Mouse (Mus musculus) MEL (cell line): ENCODE results near the gene Elmsan1.
A peak's percentile ranks its signal among the peaks of the same experiment; 100 is the strongest.

Experiments used
- CTCF ChIP-seq, 3 experiments: IDR thresholded peaks in 2 of 3; conservative IDR thresholded peaks in 1 of 3; 2 replicates each; pipeline ENCODE4 v1.5.1; 2011 to 2012; ENCODE audit warnings: low read length in 3 of 3, low read depth in 2 of 3, mild to moderate bottlenecking in 2 of 3, improper control_type of control experiment in 1 of 3, inconsistent platforms in 1 of 3, mixed read lengths in 1 of 3, moderate library complexity in 1 of 3; ENCODE audit not compliant: control insufficient read depth in 1 of 3, insufficient read depth in 1 of 3, poor library complexity in 1 of 3, severe bottlenecking in 1 of 3
- EP300 ChIP-seq, 2 experiments: IDR thresholded peaks; 2 replicates each; pipeline ENCODE4 v1.6.1; 2011; ENCODE audit warnings: improper control_type of control experiment in 2 of 2, low read length in 2 of 2, low read depth in 1 of 2, mild to moderate bottlenecking in 1 of 2
- GATA1 ChIP-seq: IDR thresholded peaks from 2 replicates; pipeline ENCODE4 v1.6.1; 2011; ENCODE audit warnings: low read depth, low read length, improper control_type of control experiment
- KAT2A ChIP-seq: conservative IDR thresholded peaks from 2 replicates; pipeline ENCODE4 v1.6.1; 2012; ENCODE audit warnings: low read depth, low read length, improper control_type of control experiment, inconsistent platforms
- MAX ChIP-seq: IDR thresholded peaks from 2 replicates; pipeline ENCODE4 v1.6.1; 2011; ENCODE audit warnings: low read length, improper control_type of control experiment
- MAZ ChIP-seq: IDR thresholded peaks from 2 replicates; pipeline ENCODE4 v1.6.1; 2012; ENCODE audit warnings: low read depth, mild to moderate bottlenecking, inconsistent platforms, low read length, improper control_type of control experiment
- MXI1 ChIP-seq: IDR thresholded peaks from 2 replicates; pipeline ENCODE4 v1.6.1; 2011; ENCODE audit warnings: mild to moderate bottlenecking, low read depth, low read length, improper control_type of control experiment
- POLR2A ChIP-seq, 2 experiments: IDR thresholded peaks; 2 replicates each; pipeline ENCODE4 v1.6.1; 2011 to 2012; ENCODE audit warnings: low read length in 2 of 2, mild to moderate bottlenecking in 2 of 2, control low read depth in 1 of 2, improper control_type of control experiment in 1 of 2, low read depth in 1 of 2, moderate library complexity in 1 of 2; ENCODE audit not compliant: control insufficient read depth in 1 of 2, insufficient read depth in 1 of 2, poor library complexity in 1 of 2
- SMC3 ChIP-seq: IDR thresholded peaks from 2 replicates; pipeline ENCODE4 v1.6.1; 2011; ENCODE audit warnings: low read depth, low read length, improper control_type of control experiment
- USF1 ChIP-seq: IDR thresholded peaks from 2 replicates; pipeline ENCODE4 v1.6.1; 2014; ENCODE audit warnings: low read depth, mild to moderate bottlenecking, inconsistent platforms, low read length, improper control_type of control experiment, moderate library complexity
- ZC3H11A ChIP-seq: IDR thresholded peaks from 2 replicates; pipeline ENCODE4 v1.6.1; 2012; ENCODE audit warnings: low read depth, mild to moderate bottlenecking, inconsistent platforms, low read length, improper control_type of control experiment

- TF ChIP-seq CTCF (IDR thresholded peaks at IDR 0.05 in 2 of 3, conservative IDR thresholded peaks at IDR 0.05 in 1 of 3; ENCODE audit: control insufficient read depth in 1 of 3, insufficient read depth in 1 of 3, low read depth in 2 of 3, low read length in 3 of 3, poor library complexity in 1 of 3, severe bottlenecking in 1 of 3) = no peak
- TF ChIP-seq SMC3 = no peak
- no peak for TF ChIP-seq GATA1
- no peak for TF ChIP-seq KAT2A
- TF ChIP-seq USF1 = peak; percentile 62
- TF ChIP-seq EP300 (IDR thresholded peaks at IDR 0.05; ENCODE audit: low read depth in 1 of 2, low read length in 2 of 2) = no peak
- no peak for TF ChIP-seq ZC3H11A
- TF ChIP-seq MAZ = no peak
- TF ChIP-seq POLR2A (IDR thresholded peaks at IDR 0.05; ENCODE audit: control insufficient read depth in 1 of 2, insufficient read depth in 1 of 2, low read depth in 1 of 2, low read length in 2 of 2, poor library complexity in 1 of 2) = no peak
- no peak for TF ChIP-seq MAX
- no peak for TF ChIP-seq MXI1
Observed at GRCm38 (mm10) chr12:84174190-84174811, 44.4 kb downstream of the Elmsan1 start.
